Mouse (Mus musculus) limb, embryonic 15.5 days (tissue): ENCODE data around the gene Tpcn2. TPM values are rescaled to one million over a fixed set of nuclear protein-coding genes. Genes with fewer than 3 reads are reported as not detected.

ENCODE experiments used
- ATAC-seq: fragments of 200-750 bp; cut with Nextera tagmentation; 2 replicates; pipeline ENCODE4 v1.8.0; 2017; ENCODE audit warnings: low read depth, moderate TSS enrichment; ENCODE audit not compliant: insufficient number of reproducible peaks, low FRiP score, low TSS enrichment
- H3K27ac ChIP-seq: fragments of 300-500 bp; sonication (generic); 2 replicates; pipeline ENCODE4 v1.5.1; 2015; ENCODE audit warnings: moderate library complexity, mild to moderate bottlenecking, inconsistent platforms
- H3K27me3 ChIP-seq: fragments of 300-500 bp; sonication (generic); 2 replicates; pipeline ENCODE4 v1.6.1; 2015; ENCODE audit warnings: inconsistent platforms
- H3K36me3 ChIP-seq: fragments of 300-500 bp; sonication (generic); 2 replicates; pipeline ENCODE4 v1.6.1; 2015; ENCODE audit warnings: inconsistent platforms
- H3K4me1 ChIP-seq: fragments of 300-500 bp; sonication (generic); 2 replicates; pipeline ENCODE4 v1.6.1; 2015; ENCODE audit warnings: inconsistent platforms
- H3K4me2 ChIP-seq: fragments of 300-500 bp; sonication (generic); 2 replicates; pipeline ENCODE4 v1.6.1; 2015; ENCODE audit warnings: mild to moderate bottlenecking, inconsistent platforms
- H3K4me3 ChIP-seq: fragments of 300-500 bp; sonication (generic); 2 replicates; pipeline ENCODE4 v1.5.1; 2015; ENCODE audit warnings: mild to moderate bottlenecking, inconsistent platforms
- H3K9ac ChIP-seq: fragments of 300-500 bp; sonication (generic); 2 replicates; pipeline ENCODE4 v1.6.1; 2015; ENCODE audit warnings: inconsistent platforms
- H3K9me3 ChIP-seq: fragments of 300-500 bp; sonication (generic); 2 replicates; pipeline ENCODE4 v1.6.1; 2016; ENCODE audit warnings: inconsistent platforms
- WGBS: fragments of 180-500 bp; shearing (Covaris S2); methylation state at CpG from one replicate; pipeline ENCODE4 v1.1.7; 2015; 5-methylcytosine and 5-hydroxymethylcytosine counted together
- polyA plus RNA-seq: library from polyadenylated mRNA; unstranded; fragments of >200 nt; fragmentation: Nextera tagmentation; extraction: Ambion mirVana; gene quantifications from 2 replicates; pipeline ENCODE4 v1.2.1, GENCODE M21; 2015

Tpcn2 gene
- polyA plus RNA-seq, 1 experiment from 2014 or later = 10.8 TPM

- no peak overlapping the region for H3K9ac ChIP-seq
- no peak overlapping the region for H3K4me2 ChIP-seq
- no peaks in the 10 kb centered on the region for H3K27me3 ChIP-seq
- WGBS = 88% methylated on average over 1 of the region's 1 CpGs
- ATAC-seq = no peak
- 0 out of 2 replicates have a peak, but pooled peaks cover 4% of the 10 kb centered on the region for H3K4me1 ChIP-seq
- H3K36me3 ChIP-seq = no peaks in the 10 kb centered on the region
- no peak overlapping the region for H3K4me3 ChIP-seq
- no peaks in the 10 kb centered on the region for H3K9me3 ChIP-seq
- no peak overlapping the region for H3K27ac ChIP-seq
Observed at GRCm38 (mm10) chr7:145137871-145138270, 145.9 kb downstream of the Tpcn2 start.

DNA sequence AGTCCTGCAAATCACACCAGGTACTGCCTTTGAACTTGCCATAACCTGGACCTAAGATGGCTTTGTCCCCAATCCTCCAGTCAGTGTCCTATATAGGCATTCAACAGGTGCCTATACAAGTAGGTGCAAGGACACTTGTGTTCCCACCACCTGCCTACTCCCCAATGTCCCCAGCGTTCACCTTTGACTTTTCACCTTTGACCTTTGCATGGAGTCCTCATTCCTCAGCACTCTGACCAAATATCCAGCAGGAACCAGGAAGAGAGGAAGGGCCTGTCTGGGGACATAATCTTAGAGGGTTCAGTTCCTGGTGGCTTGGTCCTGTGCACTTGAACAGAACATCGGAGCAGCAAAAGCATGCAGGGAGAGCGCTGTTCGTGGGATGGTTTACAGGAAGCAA is 147.0 kb downstream of the Tpcn2 start:
- Histone ChIP-seq H3K27ac (no peak overlapping the region), H3K4me2 (no peak overlapping the region), H3K9ac (no peak overlapping the region), H3K4me3 (no peak overlapping the region), H3K9me3 (no peaks in the 10 kb centered on the region), H3K27me3 (no peaks in the 10 kb centered on the region), H3K4me1 (0 out of 2 replicates have a peak, but pooled peaks cover 4% of the 10 kb centered on the region), H3K36me3 (no peaks in the 10 kb centered on the region)
- no peak for ATAC-seq
- 92% methylated on average over 4 of the region's 4 CpGs for WGBS

Other genes with a start within 250 kb of the Tpcn2 start
- 0.48 and 0.82 TPM in 2 replicates for gene 1810010D01Rik, start 75.9 kb downstream of the Tpcn2 start, polyA plus RNA-seq
- 10.8 and 15.3 TPM in 2 replicates for gene Mrgprf, start 16.8 kb upstream of the Tpcn2 start, polyA plus RNA-seq
- gene Mrgprd, start 30.8 kb upstream of the Tpcn2 start, polyA plus RNA-seq = not detected in 2 replicates